Mouse (Mus musculus) neural tube, embryonic 13.5 days (tissue): ENCODE data around the gene Myo3b. TPM values are rescaled to one million over a fixed set of nuclear protein-coding genes. Genes with fewer than 3 reads are reported as not detected.

Source experiments
- ATAC-seq: fragments of 200-750 bp; cut with Nextera tagmentation; 2 replicates; pipeline ENCODE4 v1.8.0; 2017; ENCODE audit warnings: low read depth, mild to moderate bottlenecking, moderate TSS enrichment, moderate library complexity
- H3K27ac ChIP-seq: fragments of 300-500 bp; sonication (generic); replicated peaks from 2 replicates; pipeline ENCODE4 v1.5.1; 2015; ENCODE audit warnings: moderate library complexity, mild to moderate bottlenecking, inconsistent platforms
- H3K27me3 ChIP-seq: fragments of 300-500 bp; sonication (generic); 2 replicates; pipeline ENCODE4 v1.6.1; 2015; ENCODE audit warnings: mild to moderate bottlenecking, inconsistent platforms
- H3K36me3 ChIP-seq: fragments of 300-500 bp; sonication (generic); 2 replicates; pipeline ENCODE4 v1.6.1; 2015; ENCODE audit warnings: mild to moderate bottlenecking, inconsistent platforms
- H3K4me1 ChIP-seq: fragments of 300-500 bp; sonication (generic); replicated peaks from 2 replicates; pipeline ENCODE4 v1.6.1; 2015; ENCODE audit warnings: inconsistent platforms
- H3K4me2 ChIP-seq: fragments of 300-500 bp; sonication (generic); 2 replicates; pipeline ENCODE4 v1.6.1; 2015; ENCODE audit warnings: inconsistent platforms, mild to moderate bottlenecking, moderate library complexity
- H3K4me3 ChIP-seq: fragments of 300-500 bp; sonication (generic); 2 replicates; pipeline ENCODE4 v1.5.1; 2015; ENCODE audit warnings: mild to moderate bottlenecking, inconsistent platforms
- H3K9ac ChIP-seq: fragments of 300-500 bp; sonication (generic); 2 replicates; pipeline ENCODE4 v1.6.1; 2015; ENCODE audit warnings: moderate library complexity, mild to moderate bottlenecking, inconsistent platforms
- H3K9me3 ChIP-seq: fragments of 300-500 bp; sonication (generic); 2 replicates; pipeline ENCODE4 v1.6.1; 2016; ENCODE audit warnings: inconsistent platforms
- WGBS: fragments of 180-500 bp; shearing (Covaris S2); methylation state at CpG from one replicate; pipeline ENCODE4 v1.1.7; 2015; 5-methylcytosine and 5-hydroxymethylcytosine counted together
- polyA plus RNA-seq: library from polyadenylated mRNA; unstranded; fragments of >200 nt; fragmentation: Nextera tagmentation; extraction: Ambion mirVana; gene quantifications from 2 replicates; pipeline ENCODE4 v1.2.1, GENCODE M21; 2015

Gene Myo3b
- polyA plus RNA-seq, 1 experiment from 2014 or later = 0.04 TPM

DNA sequence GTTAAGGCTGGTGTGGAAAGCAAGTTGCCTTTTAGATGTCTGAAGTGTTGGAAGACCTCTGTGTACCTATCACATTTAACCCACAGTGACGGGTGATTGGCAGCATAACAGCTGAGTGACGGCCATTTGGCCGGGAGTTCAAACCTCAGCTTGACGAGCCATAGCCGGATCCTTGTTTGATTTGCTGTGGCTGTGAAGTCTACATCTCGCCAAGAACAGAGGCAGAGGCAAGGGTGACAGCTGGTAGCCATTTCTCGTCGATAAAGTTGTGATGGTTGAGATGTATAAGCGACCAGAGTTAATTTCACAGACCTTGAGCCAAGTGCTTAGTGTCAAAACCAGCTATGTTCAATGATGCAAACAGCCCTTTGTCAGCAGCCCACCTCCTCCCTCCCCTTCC, 283.8 kb downstream of the Myo3b start:
- H3K27me3 ChIP-seq = no peaks in the 10 kb centered on the region
- H3K4me3 ChIP-seq = no peak overlapping the region
- H3K4me1 ChIP-seq = peaks cover 4% of the 10 kb centered on the region
- no peak for ATAC-seq
- no peak overlapping the region for H3K27ac ChIP-seq
- H3K9me3 ChIP-seq = no peaks in the 10 kb centered on the region
- no peak overlapping the region for H3K4me2 ChIP-seq
- H3K36me3 ChIP-seq = no peaks in the 10 kb centered on the region
- no peak overlapping the region for H3K9ac ChIP-seq
- 77% methylated on average over 9 of the region's 9 CpGs for WGBS

DNA sequence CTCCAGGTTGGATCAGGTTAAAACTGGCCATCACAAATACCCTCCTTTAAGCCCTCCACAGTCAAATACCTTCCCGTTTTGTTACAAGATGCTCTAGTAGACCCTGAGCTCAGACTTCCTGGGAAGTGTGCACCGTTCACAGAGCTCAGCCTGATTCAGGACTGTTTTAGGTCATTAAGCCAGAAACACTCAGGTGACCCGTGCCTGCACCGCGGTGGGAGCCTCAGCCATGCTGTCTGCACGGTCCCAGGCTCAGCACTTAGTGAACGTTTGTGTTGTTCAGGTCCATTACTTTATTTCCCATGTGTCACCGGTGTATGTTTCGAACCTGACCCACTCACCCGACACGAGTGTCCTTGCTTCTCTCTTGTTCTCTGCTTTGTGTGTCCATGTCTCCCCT, 288.7 kb downstream of the Myo3b start:
- H3K4me2 ChIP-seq = no peak overlapping the region
- no peak overlapping the region for H3K4me3 ChIP-seq
- no peak overlapping the region for H3K9ac ChIP-seq
- no peaks in the 10 kb centered on the region for H3K9me3 ChIP-seq
- no peak for ATAC-seq
- H3K27ac ChIP-seq = no peak overlapping the region
- WGBS = 82% methylated on average over 11 of the region's 11 CpGs
- no peaks in the 10 kb centered on the region for H3K36me3 ChIP-seq
- no peaks in the 10 kb centered on the region for H3K27me3 ChIP-seq
- no peaks in the 10 kb centered on the region for H3K4me1 ChIP-seq

DNA sequence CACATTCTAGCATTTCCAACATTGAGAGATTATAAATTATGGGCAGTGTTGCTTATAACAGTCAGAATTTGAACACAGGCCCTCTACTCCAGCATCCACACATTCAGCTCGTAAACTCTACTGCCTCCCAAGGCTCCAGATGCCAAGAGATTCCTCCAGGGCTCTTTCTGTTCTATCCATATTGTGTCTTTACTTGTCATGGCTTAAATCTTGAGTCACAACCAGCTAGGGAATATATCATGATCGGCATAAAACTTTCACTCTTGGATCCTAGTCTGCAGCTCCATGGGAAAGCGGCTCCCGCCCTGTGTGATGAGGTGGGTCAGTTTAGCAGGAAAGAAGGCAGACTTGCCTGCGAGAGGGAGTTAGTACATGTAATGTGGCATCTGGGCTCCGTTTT, 294.0 kb downstream of the Myo3b start:
- H3K27ac ChIP-seq = no peak overlapping the region
- no peaks in the 10 kb centered on the region for H3K36me3 ChIP-seq
- WGBS = 93% methylated on average over 6 of the region's 6 CpGs
- H3K27me3 ChIP-seq = no peaks in the 10 kb centered on the region
- no peak overlapping the region for H3K4me2 ChIP-seq
- H3K4me1 ChIP-seq = peaks cover 14% of the 10 kb centered on the region
- no peak overlapping the region for H3K4me3 ChIP-seq
- ATAC-seq = no peak
- H3K9ac ChIP-seq = no peak overlapping the region
- H3K9me3 ChIP-seq = no peaks in the 10 kb centered on the region

DNA sequence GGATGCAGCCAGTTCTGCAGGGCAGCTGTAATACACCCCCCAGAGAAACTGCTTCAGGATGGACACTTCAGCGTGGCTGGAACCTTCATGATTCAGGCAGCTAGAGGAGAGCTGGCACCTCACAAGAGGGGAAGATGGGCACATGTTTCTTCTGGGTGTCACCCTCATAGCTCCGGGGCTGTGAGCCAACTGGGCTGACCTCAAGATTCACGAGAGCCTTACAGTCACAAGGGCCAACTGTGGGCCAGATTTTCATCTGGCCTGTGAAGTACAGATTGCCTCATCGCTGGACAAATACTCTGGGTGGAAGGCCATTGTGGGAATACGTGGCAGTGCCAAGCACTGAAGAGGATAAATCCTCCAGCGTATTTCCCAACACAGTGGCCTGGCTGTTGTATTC, 294.6 kb downstream of the Myo3b start:
- Histone ChIP-seq H3K27me3 (no peaks in the 10 kb centered on the region), H3K4me2 (no peak overlapping the region), H3K9me3 (no peaks in the 10 kb centered on the region), H3K4me1 (peaks cover 15% of the 10 kb centered on the region), H3K27ac (no peak overlapping the region), H3K36me3 (no peaks in the 10 kb centered on the region), H3K4me3 (no peak overlapping the region), H3K9ac (no peak overlapping the region)
- ATAC-seq = no peak
- 87% methylated on average over 6 of the region's 6 CpGs for WGBS

DNA sequence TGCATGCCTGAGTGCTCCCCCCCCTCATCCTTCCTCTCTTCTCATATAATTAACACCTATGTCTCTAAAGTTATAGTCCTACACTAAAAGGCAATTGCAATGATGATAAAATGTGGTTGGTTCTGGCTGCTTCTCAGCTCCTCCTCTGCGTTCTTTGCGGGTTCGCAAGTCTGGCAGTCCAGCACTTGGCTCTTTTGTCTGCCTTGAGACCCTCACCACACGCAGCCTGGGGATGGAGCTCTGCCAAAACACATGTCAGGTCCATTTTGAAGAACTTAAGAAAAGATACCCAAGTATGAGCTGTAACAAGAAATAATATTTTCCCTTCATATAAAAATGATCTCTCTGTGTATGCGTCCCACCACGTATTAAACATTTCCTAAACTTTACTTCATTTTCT, 297.6 kb downstream of the Myo3b start:
- H3K27me3 ChIP-seq = no peaks in the 10 kb centered on the region
- no peaks in the 10 kb centered on the region for H3K36me3 ChIP-seq
- H3K9me3 ChIP-seq = no peaks in the 10 kb centered on the region
- H3K4me2 ChIP-seq = no peak overlapping the region
- H3K4me1 ChIP-seq = peaks cover 15% of the 10 kb centered on the region
- no peak overlapping the region for H3K27ac ChIP-seq
- H3K9ac ChIP-seq = no peak overlapping the region
- no peak for ATAC-seq
- WGBS = 68% methylated on average over 6 of the region's 6 CpGs
- H3K4me3 ChIP-seq = no peak overlapping the region

DNA sequence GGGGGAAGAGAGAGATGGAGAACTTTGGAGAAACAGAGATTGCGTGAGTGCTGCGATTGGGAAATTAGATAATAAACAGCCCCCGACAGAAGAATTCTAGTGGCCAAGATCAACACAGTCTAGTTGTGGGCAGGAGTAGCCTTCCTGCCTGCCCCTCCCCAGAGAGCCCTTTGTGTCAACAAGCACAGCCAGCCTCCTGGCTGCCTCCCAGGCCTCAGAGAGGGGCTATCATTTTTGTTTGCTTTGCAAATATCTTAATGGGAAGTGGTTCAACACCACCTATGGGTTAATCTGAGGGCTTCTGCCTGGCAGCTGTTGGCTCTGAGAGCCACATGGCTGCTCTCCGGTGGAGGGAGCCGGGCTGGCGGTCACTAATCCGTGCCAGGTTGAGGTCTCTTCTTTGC, 298.3 kb downstream of the Myo3b start:
- H3K4me2 ChIP-seq = no peak overlapping the region
- peaks cover 15% of the 10 kb centered on the region for H3K4me1 ChIP-seq
- no peak overlapping the region for H3K4me3 ChIP-seq
- no peak overlapping the region for H3K9ac ChIP-seq
- no peaks in the 10 kb centered on the region for H3K27me3 ChIP-seq
- no peak overlapping the region for H3K27ac ChIP-seq
- ATAC-seq = no peak
- WGBS = 60% methylated on average over 7 of the region's 7 CpGs
- H3K9me3 ChIP-seq = no peaks in the 10 kb centered on the region
- H3K36me3 ChIP-seq = no peaks in the 10 kb centered on the region

DNA sequence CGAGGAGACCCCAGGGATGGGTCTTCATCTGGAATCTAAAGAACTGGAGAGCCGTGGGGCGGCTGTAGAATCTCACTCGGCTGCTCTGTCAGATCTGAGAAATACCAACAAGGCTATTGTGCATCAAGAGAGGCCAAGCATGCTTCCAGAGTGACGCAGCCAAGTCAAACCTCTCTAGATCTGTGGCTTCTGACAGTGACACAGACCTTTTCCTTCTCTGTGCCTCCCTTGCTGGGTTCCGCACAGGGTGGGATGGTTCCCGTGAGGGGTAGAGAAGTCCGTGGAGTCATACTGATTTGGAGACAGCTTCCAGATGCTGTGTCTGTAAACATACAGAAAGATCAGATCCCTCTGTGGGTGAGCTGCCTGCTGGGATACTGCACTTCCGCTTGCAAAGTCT, 298.9 kb downstream of the Myo3b start:
- H3K4me2 ChIP-seq = no peak overlapping the region
- H3K36me3 ChIP-seq = no peaks in the 10 kb centered on the region
- H3K27ac ChIP-seq = no peak overlapping the region
- H3K27me3 ChIP-seq = no peaks in the 10 kb centered on the region
- peaks cover 15% of the 10 kb centered on the region for H3K4me1 ChIP-seq
- WGBS = 71% methylated on average over 9 of the region's 9 CpGs
- no peaks in the 10 kb centered on the region for H3K9me3 ChIP-seq
- no peak overlapping the region for H3K4me3 ChIP-seq
- H3K9ac ChIP-seq = no peak overlapping the region
- no peak for ATAC-seq

DNA sequence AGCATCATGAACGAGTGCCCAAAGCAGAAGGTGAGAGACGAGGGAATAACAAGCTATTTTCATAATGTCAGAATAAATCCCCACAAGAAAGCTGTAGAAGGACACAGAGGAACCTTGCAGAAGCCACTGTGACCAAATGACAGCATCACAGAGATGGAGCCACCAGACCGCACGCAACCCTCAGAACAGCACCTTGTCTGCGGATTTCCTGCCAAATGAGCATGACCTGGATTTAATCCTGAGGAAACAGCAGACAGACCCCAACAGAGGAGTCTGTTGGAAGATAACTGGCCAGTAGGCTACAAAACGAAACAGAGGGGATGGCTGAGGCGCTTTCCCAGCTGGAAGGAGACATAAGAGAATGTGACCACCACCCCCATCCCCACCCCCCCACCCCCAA, 300.1 kb downstream of the Myo3b start:
- Histone ChIP-seq H3K9ac (no peak overlapping the region), H3K4me2 (no peak overlapping the region), H3K9me3 (no peaks in the 10 kb centered on the region), H3K27ac (no peak overlapping the region), H3K4me1 (peaks cover 15% of the 10 kb centered on the region), H3K36me3 (no peaks in the 10 kb centered on the region), H3K4me3 (no peak overlapping the region), H3K27me3 (no peaks in the 10 kb centered on the region)
- ATAC-seq = no peak
- WGBS = 85% methylated on average over 7 of the region's 7 CpGs

DNA sequence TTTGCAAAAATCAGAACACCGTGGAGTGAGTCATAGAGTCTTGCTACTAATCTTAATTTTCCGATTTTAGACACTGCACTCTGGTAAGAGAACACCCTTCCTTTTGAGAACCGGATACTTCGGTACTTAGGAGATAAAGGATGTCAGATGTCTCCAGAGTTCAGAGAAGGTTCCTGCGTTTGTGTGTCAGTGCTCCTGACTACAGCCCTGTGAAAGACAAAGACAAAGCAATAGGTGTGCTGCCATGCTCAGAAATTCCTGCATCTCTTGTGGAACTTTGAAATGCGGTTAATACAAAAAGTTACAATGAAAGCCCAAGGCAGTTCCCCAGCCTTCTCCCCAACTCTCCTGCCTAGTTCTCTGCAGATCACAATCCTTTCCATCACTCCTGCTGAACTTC, 300.6 kb downstream of the Myo3b start:
- Histone ChIP-seq H3K9ac (no peak overlapping the region), H3K27ac (no peak overlapping the region), H3K4me1 (peaks cover 15% of the 10 kb centered on the region), H3K9me3 (no peaks in the 10 kb centered on the region), H3K4me3 (no peak overlapping the region), H3K36me3 (no peaks in the 10 kb centered on the region), H3K27me3 (no peaks in the 10 kb centered on the region), H3K4me2 (no peak overlapping the region)
- ATAC-seq = no peak
- WGBS = 83% methylated on average over 6 of the region's 6 CpGs

DNA sequence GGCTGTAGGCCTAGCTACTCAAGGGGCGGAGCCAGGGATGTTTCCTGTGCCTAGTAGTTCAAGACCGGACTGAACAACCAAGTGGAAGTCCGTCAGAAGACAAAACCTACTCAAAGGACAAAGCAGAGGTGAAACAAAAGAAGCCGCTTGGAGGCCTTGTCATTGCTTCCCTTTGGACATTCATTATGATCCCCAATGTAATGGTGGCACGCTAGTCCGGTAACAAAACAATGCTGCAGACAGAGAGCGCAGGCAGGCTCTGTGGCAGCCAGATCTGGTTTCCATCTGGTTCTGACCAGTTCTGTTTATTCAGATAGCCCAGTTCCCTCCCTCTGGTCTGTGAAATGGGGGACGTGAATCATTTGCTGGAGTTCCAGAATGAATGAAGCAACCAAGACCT, 301.3 kb downstream of the Myo3b start:
- H3K4me1 ChIP-seq = peaks cover 15% of the 10 kb centered on the region
- no peak overlapping the region for H3K27ac ChIP-seq
- ATAC-seq = no peak
- 86% methylated on average over 8 of the region's 8 CpGs for WGBS
- no peak overlapping the region for H3K4me2 ChIP-seq
- H3K36me3 ChIP-seq = no peaks in the 10 kb centered on the region
- H3K9me3 ChIP-seq = no peaks in the 10 kb centered on the region
- H3K27me3 ChIP-seq = no peaks in the 10 kb centered on the region
- H3K9ac ChIP-seq = no peak overlapping the region
- H3K4me3 ChIP-seq = no peak overlapping the region

DNA sequence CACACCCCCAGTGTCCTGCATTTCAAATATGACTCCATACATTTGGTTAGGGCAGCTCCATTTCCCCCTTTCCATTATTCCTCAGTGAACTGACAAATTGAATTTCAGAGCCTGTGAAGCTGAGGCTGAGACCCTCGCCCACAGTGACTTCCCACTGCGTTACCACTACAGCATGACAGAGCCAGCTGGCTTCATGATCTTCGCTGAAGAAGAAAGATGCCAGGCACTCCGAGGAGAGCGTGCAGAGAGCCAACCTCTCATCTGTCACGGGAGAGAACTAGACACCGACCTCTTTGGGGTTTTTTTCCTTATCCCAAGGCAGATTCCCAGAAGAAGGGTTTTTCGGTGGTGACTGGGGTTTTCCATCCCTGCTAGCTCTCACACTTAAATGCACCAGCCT, 306.2 kb downstream of the Myo3b start:
- H3K9ac ChIP-seq = no peak overlapping the region
- no peak overlapping the region; the same call in 1 of the 2 replicates for H3K27ac ChIP-seq
- 78% methylated on average over 8 of the region's 8 CpGs for WGBS
- H3K36me3 ChIP-seq = no peaks in the 10 kb centered on the region
- H3K4me3 ChIP-seq = no peak overlapping the region
- H3K4me2 ChIP-seq = no peak overlapping the region
- no peaks in the 10 kb centered on the region for H3K27me3 ChIP-seq
- H3K9me3 ChIP-seq = no peaks in the 10 kb centered on the region
- no peaks in the 10 kb centered on the region for H3K4me1 ChIP-seq
- no peak for ATAC-seq

DNA sequence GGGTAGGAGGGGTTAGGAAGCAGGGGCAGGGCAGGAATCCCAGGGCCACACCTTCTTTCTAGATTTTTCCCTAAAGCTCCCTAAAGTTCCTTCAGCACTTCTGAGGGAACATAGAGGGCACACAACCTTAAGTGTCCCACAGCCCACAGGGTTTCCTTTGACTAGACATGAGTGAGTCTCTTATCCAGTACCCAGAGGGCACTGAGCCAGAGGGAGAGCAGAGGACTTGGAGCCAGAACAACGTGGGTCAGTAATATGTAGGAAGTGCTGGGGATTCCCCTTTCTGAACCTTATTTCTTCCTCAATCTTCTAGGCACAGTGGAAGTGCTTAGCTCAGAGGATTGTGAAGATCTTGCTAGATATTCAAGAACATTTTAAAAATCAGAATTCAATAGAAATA, 308.6 kb downstream of the Myo3b start:
- H3K36me3 ChIP-seq = no peaks in the 10 kb centered on the region

DNA sequence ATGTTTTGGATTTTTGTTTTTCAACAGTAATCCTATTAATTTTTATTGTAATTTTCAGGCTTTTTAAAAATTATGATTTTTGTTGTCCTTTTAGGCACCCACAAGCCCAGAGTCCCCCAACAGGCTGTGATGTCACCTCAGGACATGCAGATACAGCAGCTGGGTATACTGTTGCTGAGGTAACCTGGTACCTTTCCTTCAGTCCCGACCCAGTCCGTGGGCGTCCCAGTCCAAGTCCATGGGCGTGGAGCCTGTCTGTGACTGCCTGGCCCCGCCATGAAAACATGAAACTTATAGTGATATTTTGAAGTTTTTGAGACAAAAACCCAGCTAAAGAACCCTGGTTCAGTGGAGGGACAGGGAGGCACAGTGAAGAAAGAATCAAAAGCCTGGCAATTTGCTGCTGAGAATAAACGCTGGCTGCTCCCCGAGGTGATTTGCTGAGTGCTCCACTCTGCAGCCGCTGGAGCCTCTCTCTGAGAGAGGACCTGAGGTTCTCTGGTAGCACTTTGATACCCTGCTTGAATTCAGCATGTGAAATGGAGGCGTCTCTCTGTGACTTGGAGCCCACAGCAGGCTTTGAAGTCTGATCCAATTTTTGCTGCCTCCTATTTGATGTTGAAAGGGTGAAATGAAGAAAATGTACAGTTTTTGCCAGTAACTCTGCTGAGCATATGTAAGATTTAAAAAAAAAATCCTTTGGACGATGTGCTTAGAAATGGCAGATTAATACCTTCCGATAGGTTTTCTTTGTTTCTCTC, 310.0 kb downstream of the Myo3b start:
- WGBS = 63% methylated on average over 11 of the region's 11 CpGs
- Histone ChIP-seq H3K4me1 (no peaks in the 10 kb centered on the region), H3K4me3 (no peak overlapping the region), H3K27me3 (no peaks in the 10 kb centered on the region), H3K36me3 (no peaks in the 10 kb centered on the region), H3K4me2 (no peak overlapping the region), H3K9me3 (no peaks in the 10 kb centered on the region), H3K9ac (no peak overlapping the region), H3K27ac (no peak overlapping the region)
- no peak for ATAC-seq

More for the DNA sequence above, 308.6 kb downstream of the Myo3b start:
- Histone ChIP-seq H3K4me3 (no peak overlapping the region), H3K27me3 (no peaks in the 10 kb centered on the region), H3K4me1 (no peaks in the 10 kb centered on the region), H3K9ac (no peak overlapping the region), H3K9me3 (no peaks in the 10 kb centered on the region), H3K27ac (no peak overlapping the region), H3K4me2 (no peak overlapping the region)
- 43% methylated on average over 1 of the region's 1 CpGs for WGBS
- ATAC-seq = no peak
